Mouse (Mus musculus) yolk sac, embryonic 10.5 days (tissue): ENCODE results near the gene Tnni3k.
A peak's percentile ranks its signal among the peaks of the same experiment; 100 is the strongest.

Experiments
- DNase-seq: peaks from one replicate; pipeline ENCODE4 v3.0.0-alpha.2; 2017; ENCODE audit warnings: low spot score

Gene Tnni3k

DNA sequence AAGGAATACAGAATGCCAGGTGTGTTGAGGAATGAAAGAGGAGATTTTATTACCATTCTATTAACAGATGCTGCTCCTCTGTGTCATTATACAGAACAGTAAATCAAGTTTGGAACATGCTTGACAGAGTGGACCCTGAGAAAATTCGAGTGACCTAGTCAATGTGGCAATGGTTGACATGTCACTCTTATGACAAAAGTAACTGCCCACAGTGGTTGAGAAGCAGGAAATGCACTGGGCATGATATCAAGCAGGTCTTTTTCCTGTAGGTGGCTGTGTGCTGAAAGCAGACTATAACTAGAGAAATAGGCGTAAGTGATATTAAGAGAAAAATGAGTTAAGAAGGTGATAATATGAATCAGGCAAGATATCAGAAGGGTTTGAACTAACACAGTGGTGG, 105.7 kb downstream of the Tnni3k start:
- no peak for DNase-seq

DNA sequence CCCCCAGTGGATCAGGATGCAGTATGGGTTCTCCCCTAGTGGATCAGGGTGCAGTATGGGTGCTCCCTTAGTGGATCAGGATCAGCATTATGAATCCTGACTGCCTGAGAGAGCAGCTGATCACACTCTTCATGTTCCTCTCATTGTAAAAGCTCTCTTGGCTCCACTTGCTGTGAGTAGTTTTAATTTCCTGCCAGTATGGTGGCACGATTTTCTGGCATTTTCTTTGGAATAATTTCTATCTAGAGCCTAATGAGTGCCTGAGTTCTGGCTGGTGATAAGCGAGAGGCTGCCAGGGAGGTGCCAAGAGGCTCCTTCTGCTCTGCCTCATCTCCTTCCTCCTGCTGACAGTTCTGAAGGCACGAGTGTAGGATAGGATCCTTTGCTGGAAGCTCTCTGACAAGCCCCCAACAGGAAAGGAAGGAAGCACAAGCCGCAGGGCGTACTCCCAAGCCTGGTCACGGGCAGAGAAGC, 109.5 kb downstream of the Tnni3k start:
- DNase-seq, result no peak

DNA sequence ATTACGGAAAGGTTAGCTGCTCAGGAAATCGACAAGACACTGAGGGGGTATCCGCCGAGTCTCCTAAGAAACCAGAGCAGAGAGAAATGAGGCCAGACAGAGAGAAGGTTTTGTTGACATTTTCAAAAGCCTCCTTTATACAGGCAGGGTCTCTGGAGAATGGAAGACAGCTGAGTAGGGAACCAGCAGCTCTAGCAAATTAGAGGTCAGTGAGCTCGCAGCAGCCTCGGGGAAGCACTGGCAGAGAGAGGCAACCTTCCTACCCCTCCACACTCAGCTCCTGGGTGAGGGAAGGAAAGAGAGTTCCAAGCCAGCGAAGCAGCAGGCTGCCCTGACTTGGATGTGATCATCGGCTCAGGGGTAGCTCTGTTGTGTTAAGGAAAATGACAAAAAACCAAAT, 127.5 kb downstream of the Tnni3k start:
- no peak for DNase-seq

DNA sequence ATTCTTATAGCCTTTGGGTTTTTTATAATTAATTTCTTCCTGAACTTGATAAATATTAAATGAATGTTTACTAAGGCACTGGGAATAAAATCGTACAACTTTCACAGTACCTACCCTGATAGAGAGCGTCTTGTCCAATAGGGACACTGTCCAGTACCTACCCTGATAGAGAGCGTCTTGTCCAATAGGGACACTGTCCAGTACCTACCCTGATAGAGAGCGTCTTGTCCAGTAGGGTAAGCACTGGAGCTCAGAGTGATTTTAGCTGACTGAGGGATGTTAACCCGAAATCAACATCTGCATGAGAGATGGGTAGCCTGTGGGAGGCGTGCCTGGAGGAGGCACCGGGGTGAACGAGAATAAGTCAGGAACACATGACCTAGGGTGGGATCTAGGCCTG, 130.3 kb downstream of the Tnni3k start:
- DNase-seq, result no peak

DNA sequence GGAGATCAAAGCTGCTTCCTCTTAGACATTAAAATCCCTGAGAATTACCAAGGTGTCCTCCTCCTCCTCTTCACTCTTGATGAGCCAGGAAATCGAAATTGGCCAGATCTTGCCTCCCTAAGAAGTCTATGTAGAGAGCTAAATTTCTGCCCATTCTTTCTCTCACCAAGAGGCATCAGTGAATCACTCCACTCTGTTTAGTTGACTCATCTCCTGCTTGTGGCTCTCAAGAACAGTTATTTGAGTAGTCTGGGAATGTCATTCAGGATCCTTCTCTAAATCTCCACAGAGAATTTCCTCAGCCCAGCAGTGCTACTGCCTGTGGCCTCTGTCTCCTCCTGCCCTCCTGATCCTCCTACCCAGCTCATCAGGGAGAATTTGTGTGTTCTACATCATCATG, 139.6 kb downstream of the Tnni3k start:
- no peak for DNase-seq

DNA sequence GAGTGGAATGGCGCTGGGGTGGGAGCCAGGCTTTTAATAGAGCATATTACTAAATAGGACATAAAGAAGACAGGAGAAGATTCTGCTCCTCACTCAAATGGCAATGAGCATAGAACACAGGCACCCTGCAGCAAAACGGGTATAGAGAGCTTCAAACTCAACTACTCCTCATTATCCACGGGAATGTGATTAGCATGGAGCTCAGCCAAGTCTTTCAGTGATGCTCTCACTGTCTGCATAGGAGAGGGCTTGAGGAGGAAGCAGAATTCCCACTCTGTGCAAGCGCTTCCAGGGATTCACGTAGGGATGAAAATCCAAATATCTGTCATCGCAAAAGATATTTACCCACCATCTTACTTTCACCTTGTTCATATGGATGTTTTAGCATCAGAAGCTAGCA, 141.6 kb downstream of the Tnni3k start:
- no peak for DNase-seq

DNA sequence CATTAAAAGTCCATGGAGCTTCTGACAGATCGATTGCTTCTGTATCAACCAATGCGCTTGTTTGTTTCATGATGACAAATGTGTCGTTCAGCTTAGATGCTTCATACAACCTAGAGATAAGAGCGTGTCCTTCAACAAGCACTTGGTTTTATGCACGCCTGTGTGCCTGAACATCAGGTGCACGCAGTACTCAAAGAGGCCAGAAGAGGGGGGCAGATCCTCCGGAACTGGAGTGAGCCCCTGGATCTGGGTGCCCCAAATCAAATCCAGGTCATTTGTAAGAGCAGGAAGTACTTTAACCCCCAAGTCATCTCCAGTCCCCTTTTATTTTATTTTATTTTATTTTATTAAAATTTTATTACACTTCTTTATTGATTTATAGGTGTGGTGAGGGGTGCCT, 158.5 kb downstream of the Tnni3k start:
- DNase-seq, result no peak

DNA sequence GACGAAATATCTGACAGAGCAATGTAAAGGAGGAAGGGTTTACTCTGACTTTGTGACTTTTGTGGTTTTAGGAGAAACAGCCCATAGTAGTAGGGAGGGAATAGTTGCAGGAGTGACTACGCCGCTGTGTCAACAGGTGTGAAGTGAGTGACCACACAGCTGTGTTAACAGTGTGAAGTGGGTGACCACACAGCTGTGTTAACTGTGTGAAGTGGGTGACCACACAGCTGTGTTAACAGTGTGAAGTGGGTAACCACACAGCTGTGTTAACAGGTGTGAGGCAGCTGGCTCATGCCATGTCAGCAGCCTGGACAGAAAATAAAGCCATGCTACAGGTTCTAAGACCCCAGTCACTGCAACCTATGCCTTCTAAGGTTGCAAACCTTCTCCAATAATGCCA, 162.0 kb downstream of the Tnni3k start:
- DNase-seq, result no peak

DNA sequence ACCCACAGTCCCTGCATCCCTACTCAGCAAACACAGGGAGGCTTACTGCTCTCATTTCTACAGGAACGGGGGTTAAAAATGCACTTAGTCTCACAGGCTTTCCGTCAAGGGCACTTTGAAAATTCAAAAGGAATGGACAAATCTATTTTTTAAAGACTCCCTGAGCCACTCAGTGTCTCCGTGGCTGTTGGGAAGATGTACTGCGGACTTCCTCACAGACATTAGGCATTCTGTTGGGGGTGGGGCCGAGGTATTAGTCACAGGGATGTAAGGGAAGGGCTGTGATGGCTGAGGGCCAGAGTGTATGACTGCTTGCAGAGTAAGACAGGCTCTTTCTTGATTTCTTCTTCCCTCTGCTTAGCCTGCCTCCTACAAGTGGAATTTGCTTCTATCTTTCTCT, 169.8 kb downstream of the Tnni3k start:
- peak; percentile 17 for DNase-seq

DNA sequence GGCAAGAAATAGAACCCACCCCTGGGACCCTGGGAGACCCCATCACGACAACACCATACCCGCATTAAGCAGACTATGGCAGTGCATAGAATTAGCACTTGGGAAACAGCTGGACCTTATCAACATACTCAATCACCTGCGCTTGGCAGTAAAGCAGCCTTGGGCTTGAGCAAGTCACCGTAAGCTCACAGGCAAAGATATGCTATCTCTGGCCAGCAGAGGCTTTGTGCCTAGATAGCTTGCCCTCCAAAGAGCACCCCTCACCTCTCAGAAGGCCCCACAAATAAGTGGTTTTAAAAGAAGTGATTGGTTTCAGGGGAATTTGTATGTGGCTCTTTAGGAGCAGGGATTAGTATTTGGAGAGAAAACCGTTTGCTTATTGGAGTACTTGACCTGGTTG, 170.2 kb downstream of the Tnni3k start:
- DNase-seq, result no peak

DNA sequence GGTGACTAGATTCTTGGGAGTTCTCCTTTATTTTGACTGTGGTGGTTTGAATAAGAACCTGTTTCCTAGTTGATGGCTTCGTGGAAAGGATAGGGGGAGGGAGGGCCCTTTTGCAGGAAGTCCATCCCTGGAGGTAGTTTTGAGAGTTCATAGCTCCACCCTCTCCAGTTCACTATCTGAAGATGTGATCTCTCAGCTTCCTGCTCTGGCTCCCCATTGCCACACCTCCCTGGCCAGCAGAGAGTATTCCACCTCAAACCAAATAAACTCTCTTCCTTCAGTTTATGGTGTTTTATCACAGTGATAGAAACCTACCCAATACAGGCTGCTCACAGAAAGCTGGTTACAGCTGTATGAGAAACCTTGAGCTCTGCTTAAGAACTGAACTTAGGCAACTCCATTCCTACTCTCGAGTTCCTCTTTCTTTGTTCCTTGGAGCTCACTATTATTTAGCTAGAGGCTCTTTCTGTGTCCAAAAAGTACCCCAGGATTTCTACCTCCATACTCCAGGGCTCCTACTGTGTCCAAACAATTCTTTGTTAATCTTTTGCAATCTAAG, 173.7 kb downstream of the Tnni3k start:
- DNase-seq, result no peak

DNA sequence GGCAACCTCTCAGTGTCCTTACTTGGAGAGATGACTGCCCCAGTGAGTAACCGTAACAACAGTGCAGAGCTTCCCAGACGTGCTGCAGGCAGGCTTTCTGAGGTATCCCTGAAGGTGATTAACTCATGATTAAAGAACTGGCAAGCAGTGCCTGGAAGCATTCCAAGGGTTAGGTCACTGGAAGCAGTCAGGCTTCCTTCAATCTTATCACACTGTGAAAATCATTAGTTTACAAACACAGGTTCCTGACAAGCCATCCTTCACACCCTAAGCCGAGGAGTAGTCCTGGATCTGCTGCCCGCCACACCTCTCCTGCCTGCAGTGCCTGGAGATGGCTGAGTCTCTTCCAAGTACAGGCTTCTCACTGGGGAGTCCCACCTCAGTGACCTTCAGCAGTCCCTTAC, 174.7 kb downstream of the Tnni3k start:
- peak; percentile 14 for DNase-seq

DNA sequence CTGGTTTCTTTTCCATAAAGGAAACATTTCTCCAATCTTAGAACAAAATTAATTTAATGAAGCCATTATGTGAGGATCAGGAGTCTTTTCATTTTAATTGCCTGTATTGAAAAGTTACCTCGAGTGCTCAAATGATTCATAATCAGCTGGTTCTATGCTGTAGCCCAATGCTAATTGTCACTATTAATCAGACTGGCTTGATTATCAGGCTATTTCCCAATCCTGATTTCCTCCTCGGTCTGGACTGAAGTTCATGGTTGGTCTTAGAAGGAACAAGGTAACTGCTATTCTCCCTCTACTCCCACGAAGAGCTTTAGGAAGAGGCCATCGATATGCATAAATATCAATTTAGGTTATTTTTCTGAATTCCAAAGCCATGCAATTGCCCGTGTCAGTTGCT, 175.1 kb downstream of the Tnni3k start:
- no peak for DNase-seq

DNA sequence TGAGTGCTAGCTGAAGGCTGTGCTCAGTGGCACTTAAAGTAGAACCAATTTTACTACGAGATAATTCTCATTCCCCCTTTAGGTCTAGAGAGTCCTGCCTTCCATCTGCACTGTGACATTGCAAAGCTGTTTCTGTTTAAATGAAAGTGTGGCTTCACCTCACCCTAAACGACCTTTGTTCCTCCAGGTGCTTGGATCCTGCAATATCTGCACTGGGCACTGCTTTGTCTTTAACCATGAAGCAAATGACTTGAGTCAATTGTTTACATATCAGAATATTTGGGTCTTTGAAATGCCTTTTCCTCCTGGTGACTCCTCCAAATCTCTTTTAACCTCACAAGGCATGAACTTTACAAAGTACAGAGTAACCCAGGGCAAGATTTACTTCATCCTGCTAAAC, 175.7 kb downstream of the Tnni3k start:
- no peak for DNase-seq

DNA sequence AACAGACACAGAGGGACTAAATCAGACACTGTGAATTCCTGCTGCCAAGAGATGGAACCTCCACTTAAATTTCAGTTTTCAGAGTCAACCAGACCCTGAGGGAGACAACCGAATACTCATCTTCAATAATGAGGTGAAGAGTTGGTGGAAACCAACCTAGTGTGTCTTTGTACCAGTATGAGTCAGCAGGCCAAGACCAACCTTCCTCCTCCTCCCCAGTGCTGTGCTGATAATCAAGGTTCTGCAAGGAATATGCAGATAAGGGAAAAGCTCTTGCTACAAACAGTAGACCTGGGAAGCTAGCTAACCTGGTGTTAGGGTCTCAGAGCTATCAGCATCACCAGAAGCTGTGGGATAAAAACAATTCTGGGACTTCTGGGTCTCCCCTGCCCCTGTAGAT, 176.1 kb downstream of the Tnni3k start:
- DNase-seq, result no peak

DNA sequence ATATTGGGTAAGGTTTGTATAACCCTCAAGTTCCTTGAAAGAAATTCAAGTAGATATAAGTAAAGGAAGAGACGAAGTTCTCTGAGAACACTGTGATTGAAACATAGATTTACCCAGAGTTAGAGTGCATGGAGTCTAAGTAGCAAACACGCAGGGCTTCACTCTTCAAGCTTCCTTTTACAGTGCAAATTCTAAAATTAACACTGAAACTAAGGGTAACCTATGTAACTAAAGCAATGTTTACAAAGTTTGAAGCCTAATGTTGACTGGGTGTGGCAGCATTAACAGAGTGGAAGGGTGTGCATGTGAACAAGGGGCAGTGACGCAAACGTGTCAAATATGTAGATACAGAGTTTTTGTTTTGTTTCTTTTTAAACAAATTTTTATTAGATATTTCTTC, 186.4 kb downstream of the Tnni3k start:
- no peak for DNase-seq

DNA sequence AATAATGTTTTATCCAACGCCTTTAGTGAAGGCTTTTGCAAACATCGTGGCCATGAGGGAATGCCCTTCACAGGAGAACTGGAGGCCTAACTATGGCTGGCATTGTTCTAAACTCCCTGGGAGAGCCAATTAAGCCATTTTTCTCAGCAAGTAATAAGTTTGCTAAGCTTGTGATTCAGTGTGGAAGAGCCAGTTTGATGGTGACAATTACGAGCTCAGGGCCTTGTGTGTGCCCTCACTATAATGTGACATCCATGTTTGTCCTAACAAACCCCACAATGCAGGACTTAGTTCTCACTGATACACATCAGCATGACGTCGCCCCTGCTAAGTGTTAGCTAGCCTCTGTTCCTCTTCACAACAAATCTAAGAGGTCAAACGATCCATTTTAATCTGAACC, 193.3 kb downstream of the Tnni3k start:
- no peak for DNase-seq

DNA sequence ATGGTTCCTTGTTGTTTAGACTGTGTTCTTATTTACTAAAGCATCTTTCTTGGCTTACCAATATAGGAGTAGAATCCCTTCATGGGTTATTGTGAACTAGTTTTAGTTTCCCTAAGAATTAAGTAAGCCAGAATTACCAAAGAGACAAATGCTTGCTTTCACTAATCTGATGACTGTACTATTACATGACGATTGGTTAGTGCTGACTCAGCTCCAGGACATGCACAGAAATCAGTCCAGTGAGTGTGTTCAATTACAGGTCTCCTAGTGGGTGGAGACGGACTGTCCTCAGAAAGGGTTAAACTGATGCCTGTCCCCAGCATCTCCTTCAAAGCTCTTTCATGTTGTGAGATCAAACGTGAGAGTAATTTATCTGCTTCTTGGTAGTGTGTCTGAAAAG, 195.5 kb downstream of the Tnni3k start:
- DNase-seq, result no peak

DNA sequence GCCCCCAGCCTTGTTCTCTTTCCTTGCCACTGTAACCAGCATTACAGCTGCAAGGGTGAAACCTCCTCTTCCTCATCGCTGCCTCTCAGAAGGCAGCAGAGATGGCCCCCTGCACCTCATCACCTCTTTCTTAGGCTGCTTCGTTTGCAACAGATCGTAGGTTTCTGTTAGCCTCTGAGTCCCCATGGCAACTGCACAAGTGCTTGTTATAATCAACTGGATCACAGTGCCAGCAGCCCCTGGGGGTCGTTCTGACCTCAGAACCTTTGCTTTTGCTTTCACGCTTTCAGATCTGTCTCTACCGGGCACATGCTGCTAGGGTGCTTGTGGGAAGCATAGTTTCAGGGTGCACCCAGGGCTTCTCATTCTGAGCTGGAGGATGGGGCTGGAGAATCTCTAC, 201.9 kb downstream of the Tnni3k start:
- DNase-seq, result no peak

DNA sequence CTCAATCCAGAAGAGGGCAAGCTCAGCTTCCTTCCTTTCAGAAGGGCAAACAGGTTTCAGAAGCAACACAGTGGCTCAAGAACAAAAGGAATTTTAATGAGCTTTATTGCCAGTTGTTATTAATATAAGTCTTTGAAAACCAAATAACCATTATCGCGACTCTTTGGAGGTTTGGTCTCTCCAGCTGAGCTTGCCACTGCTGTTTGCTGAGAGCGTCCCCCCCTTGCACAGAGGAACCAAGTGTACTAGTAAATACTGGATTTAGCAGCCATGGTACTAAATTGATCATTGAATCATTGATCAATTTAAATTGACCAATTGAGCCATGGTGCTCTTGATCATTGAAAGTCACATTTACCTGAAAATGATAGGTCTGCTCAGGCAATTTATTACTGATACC, 202.9 kb downstream of the Tnni3k start:
- DNase-seq, result no peak

DNA sequence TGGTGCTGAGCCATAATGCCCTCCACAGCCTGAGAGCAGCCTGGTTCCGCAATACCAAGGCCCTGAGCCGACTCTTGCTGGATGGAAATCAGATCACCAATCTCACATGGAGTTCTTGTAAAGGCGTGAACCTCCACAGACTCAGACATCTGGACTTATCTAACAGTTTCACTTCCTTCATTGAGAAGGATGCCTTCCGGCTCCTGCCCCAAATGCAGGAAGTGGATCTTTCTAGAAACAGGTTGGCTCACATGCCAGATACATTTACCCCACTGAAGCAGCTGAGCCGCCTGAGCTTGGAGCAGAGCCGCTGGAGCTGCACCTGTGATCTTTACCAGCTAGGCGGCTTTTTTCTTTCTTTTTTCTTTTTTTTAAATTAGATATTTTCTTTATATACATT, 213.0 kb downstream of the Tnni3k start:
- DNase-seq, result no peak

DNA sequence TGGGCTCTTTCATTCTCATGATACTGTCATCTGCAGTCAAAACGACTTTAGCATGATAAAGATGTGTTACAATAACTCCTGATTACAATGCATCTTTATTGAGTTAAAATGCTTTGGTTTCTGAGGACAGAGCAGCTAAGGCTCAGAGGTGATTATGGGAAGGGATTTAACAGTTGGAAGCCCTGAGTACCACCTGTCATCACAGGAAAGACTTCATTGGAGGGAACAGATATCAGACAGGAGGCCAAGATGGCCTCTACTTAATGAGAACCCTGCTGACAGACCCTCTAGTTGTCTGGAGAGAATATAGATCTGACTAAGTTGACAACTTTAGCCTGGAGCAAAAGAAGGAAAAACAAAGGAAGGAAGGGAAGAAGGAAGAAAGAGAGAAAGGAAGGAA, 214.1 kb downstream of the Tnni3k start:
- no peak for DNase-seq

DNA sequence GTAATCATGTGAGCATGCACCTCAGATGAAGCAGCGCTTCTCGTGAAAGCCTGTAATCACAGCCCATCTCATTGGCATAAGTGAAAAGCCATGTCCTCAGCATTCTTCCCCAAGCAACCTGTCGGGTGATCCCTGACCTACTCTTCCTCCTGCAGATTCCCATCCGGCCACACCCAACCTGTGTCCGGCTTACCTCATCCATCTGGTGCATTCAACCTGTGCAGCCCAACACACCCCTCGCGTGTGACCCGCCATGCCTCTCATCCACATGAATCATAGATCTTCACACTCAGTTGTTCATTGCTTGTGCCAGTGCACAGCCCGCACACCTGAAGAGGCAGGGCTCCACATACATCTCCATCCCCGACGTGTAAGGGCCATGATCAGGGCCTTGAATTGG, 217.3 kb downstream of the Tnni3k start:
- DNase-seq, result no peak

DNA sequence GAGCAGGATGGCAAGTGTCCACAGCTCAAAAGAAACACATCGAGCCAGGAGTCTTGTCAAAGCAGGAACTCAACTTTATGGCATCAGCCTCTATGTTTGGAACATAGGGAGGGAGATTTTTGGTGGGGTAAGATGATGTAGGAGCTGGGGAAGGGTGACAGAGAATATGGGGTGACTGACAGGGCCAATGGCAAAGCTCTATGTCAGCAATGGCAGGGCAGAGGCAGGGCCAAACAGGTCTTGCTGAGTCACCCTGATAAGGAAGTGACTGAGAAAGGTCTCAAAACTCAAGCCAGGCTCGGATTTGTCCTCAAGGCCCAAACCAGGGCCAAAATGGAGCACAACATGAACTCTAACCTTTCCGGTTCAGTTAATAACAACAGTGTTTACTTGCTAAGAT, 219.1 kb downstream of the Tnni3k start:
- no peak for DNase-seq

DNA sequence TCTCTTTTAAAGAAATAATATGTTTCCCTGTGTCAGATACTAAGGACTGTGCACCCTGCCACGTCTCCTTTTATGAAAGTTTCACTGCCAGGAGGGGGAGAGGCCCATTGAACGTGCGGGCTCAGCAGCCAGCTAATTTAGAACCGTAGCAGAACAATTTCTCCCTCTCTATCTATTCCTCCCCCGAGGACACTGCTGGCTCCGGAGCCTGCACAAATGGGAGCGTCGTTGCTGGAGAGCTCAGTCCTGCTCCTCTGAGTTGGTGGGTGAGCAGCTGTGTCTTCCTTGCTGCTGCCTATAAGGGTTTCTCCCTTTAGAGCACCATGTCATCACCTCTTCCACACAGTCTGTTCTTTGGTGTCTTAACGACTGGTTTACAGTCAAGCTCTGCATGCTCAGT, 220.8 kb downstream of the Tnni3k start:
- DNase-seq, result no peak
